Mouse (Mus musculus) layer of hippocampus, adult 11-12 months (tissue): Measurements from ENCODE around the gene Hcn1.

ENCODE experiments used
- DNase-seq: peaks from one replicate; pipeline ENCODE4 v3.0.0; 2022; ENCODE audit warnings: low spot score

The Hcn1 gene

DNA sequence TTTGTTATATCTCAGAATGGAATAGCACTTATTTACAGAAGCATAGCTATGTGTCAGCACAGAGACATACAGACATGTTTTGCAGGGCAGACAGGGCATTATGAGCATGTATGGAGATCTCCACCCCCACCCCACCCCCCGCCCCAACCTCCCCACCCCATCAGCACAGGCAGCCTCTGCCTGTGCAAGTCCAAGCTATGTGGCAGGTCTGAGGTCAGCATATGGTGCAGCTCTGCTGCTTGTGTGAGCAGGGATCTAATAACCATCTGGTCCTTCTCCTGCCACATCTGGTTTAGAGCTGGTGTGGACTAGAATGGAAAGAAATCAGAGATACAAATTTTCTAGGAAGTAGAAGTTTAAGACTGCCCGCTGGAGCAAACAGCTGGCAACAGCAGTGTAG, 424.4 kb downstream of the Hcn1 start:
- no peak for DNase-seq

DNA sequence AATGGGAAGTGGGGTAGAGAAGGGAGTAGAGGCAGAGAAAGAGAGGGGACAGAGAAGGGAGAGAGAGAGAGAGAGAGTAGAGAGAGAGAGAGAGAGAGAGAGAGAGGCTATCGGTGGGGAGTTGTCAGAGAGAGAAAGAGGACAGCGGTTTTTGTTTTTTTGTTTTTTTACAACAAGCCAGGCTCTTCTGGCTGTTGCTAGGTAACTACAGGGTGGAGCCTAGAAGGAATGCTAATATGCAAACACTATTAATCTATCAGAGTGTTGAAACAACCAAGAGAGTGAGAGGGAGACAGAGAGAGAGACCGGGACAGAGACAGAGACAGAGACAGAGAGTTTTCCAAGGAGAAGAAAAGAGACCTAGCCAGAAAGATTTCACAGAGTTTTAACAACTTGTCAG, 425.7 kb downstream of the Hcn1 start:
- DNase-seq, result no peak

DNA sequence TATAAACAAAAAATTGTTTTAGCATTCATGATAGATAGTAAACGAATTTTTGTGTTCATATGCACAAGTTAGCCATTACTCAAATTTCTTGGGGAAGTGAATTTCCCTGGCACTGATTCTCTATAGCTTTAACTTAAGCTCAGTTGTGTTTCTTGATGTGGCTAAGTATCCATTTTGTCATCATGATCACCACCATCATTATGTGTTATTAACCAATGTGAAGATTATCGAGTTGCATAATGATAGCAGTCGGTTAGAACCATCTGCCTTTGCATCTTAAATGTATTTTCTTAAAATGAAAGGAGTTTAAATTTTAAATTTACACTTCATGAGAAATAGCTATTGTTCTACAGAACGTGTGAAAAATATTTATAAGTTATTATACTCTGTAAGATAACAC, 426.5 kb downstream of the Hcn1 start:
- DNase-seq, result no peak

DNA sequence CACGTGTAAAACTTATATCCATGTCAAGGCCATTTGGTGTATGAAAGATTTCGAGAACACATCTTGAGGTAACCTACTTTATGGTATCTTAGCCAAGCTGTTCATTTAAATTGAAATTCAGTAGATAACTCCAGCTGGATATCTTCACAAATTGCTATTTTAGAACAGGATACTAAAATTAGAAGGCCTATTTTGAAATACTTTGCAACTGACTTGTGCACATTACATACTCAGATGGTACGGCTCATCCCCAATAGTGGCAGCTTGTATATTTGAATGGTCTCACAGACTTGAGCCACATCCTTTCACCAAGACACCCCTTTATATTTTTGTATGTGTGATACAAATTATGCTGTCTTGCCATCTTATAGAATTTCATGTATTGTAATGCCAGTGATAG, 427.5 kb downstream of the Hcn1 start:
- no peak for DNase-seq

DNA sequence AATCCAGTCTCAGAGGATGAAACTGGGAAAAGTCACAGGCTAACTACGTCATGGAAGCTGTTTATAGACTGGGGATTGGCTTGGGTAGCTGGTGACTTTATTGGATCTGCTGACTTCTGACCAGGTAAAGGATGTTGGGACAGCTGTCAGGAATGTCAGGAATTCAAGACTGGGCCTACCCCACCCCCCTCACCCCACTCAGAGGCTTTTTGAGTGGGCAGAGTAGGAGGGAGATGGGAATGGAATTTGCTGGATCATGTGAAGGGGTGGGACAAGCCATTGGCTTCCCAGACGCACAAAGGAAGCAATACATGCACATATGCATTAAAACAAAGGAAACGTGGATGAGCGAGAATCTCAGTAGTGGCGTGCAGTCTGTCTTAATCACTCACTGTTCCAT, 433.5 kb downstream of the Hcn1 start:
- DNase-seq, result no peak
